Mouse (Mus musculus): ENCODE measurements around the gene Rfxap. TPM values are rescaled to one million over a fixed set of nuclear protein-coding genes. Genes with fewer than 3 reads are reported as not detected.

The Rfxap gene
- total RNA-seq (2021): 10 to 100 TPM; 27.2 to 34.0 TPM
- long read RNA-seq, experiment 1, transcript Rfxap-201 (3 exons, 2,162 nt): major isoform, 43 of 45 reads
- long read RNA-seq, experiment 1, partial matches to known transcripts: 0 of 45 reads
- long read RNA-seq, experiment 1, other reads (novel, unspliced or antisense): 2 of 45 reads
- long read RNA-seq, experiment 2, transcript Rfxap-201 (3 exons, 2,162 nt): major isoform, 43 of 46 reads
- long read RNA-seq, experiment 2, partial matches to known transcripts: 0 of 46 reads
- long read RNA-seq, experiment 2, other reads (novel, unspliced or antisense): 3 of 46 reads

DNA sequence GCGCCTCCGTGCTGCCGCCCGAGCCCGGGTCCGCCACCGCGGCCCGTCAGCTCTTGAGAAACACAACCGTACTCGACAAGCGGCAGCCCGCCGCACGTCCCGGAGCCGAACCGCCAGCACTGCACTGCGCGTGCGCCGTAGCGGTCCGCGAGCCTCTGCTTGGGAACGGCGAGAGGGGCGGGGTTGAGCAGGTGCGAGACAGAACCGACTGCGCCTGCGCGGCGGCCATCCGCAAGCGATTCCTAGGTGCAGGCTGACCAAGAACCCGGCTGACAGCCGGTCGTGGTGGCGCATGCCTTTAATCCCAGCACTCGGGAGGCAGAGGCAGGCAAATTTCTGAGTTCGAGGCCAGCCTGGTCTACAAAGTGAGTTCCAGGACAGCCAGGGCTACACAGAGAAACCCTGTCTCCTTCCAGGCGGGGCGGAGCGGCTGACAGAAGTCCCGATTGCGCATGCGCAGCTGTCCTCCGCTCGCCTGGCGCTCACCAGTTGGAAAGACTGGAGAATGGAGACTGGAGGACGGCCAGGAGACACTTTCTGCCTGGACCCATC lies at the start of gene Rfxap:
Gene Rfxap, minus strand, starts transcription at position 126 of the 552 bp plus-strand sequence.
- DNase-seq (ENCODE audit: low spot score in 2 of 2): peak; percentile 90 to 97

- DNase-seq (ENCODE audit: low spot score in 2 of 2): no peak
These were observed 27.8 kb upstream of the Rfxap start for GRCm38 (mm10) chr3:54835421-54835820.

DNA sequence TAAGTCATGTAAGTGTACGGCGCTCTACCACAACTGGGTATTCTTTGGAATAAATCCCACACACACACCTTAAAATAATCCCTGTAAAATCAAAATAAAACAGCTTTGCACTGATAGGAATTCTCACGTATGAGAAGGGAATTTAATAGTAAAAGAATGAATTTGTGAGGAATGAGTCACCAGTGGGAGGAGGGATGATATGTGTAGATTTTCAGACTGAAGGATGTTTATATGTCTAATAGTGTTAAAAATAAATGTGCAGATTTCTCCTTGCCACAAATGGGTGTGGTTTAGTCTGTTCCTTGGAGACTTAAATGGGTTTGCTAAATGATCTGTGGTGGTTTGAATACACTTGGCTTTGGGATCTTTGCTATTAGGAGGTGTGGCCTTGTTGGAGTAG lies 24.9 kb upstream of the Rfxap start:
- no peak for DNase-seq (ENCODE audit: low spot score in 2 of 2)

- DNase-seq (ENCODE audit: low spot score in 2 of 2): no peak
These were observed 14.9 kb upstream of the Rfxap start for GRCm38 (mm10) chr3:54822526-54822925.

GRCm38 (mm10) chr3:54815292-54815691 lies 7.7 kb upstream of the Rfxap start:
- DNase-seq (ENCODE audit: low spot score in 2 of 2): peak in 1 of 2 experiments; percentile 46

DNA sequence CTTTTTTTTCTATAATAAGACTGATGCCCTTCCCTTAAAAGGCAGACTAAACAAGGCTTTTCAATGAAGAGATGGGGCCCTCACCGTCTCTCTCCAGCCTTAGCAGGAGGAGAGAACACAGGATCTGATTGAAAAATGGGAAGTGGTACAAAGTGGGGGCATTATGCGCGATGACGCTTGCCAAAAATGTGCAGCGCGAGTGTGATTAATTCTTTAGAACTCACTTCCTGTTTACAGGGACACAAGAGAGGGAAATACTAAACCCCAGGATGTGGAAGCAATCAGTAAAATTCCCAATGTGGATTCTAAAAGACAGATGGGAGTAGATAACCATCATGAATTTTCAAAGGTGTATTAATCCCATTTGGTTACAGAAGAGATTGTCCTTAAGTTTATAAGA lies 7.0 kb upstream of the Rfxap start:
- no peak for DNase-seq (ENCODE audit: low spot score in 2 of 2)

DNA sequence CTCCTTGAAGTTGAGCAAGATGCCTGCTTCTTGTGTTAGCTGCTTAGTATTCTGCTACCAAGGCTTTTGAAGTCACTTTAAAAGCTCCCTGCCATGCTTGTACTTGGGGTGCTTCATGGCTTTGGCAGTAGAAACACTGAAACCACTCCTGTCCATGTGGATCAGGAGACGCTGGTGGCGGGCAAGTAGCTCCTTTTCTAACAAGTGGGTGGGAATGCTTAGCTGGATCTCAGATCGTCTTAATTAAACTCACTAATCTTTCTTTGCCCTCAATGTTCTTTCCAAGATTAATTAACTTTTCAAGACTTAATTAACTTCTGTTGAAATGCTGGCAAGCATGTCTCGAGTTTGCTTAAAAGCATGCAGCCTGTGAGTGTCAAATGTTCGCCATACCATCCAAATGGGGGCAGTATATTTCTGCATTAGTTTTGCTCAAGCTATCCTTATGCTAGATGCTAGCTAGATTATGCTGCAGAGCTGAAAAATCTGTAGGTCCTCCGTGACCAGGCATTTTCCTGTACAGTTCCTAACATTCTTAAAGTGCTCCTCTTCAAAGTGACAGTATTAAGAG lies 5.9 kb upstream of the Rfxap start:
- no peak for DNase-seq (ENCODE audit: low spot score in 2 of 2)

- DNase-seq (ENCODE audit: low spot score in 2 of 2): no peak
These were observed 4.0 kb upstream of the Rfxap start for GRCm38 (mm10) chr3:54811616-54812015.

DNA sequence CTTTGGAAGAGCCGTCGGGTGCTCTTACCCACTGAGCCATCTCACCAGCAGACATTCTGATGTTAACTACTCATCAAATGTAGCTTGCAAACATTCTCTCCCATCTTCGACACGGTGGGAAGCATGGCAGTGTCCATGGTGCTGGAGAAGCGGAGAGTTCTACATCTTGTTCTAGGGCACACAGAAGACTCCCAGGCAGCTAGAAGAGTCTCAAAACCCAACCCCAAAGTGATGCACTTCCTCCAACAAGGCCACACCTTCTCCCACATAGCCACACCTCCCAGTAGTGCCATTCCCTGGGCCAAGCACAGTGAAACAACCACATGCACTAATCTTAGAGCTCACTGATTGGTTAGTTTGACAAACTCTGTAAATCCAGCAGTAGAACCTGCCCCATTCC lies 1.5 kb upstream of the Rfxap start:
- no peak for DNase-seq (ENCODE audit: low spot score in 2 of 2)

GRCm38 (mm10) chr3:54807061-54807661 lies 430 bp downstream of the Rfxap start:
- peak; percentile 40 to 42 for DNase-seq (ENCODE audit: low spot score in 2 of 2)

DNA sequence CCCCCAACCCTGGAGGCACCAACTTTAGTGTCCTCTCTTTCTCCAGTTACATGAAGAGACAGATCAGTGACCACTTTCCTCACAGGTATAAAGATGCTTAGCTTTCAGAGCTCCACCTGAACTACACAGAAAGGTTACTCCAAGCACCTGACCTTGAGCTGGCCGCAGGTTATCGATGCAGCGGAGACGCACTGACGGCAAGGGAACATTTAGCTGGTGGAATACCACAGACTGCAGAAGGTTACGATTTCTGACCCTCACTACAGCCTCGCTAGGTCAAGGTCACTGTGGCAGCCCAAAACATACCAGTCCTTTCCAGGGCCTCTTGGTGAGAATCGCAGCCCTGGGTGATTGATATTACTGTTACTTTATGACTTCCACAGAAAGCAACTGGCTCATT lies 3.9 kb downstream of the Rfxap start:
- no peak for DNase-seq (ENCODE audit: low spot score in 2 of 2)

GRCm38 (mm10) chr3:54797211-54797610 lies 10.4 kb downstream of the Rfxap start:
- DNase-seq (ENCODE audit: low spot score in 2 of 2): peak in 1 of 2 experiments; percentile 30

GRCm38 (mm10) chr3:54795806-54796205 lies 11.8 kb downstream of the Rfxap start:
- no peak for DNase-seq (ENCODE audit: low spot score in 2 of 2)

DNA sequence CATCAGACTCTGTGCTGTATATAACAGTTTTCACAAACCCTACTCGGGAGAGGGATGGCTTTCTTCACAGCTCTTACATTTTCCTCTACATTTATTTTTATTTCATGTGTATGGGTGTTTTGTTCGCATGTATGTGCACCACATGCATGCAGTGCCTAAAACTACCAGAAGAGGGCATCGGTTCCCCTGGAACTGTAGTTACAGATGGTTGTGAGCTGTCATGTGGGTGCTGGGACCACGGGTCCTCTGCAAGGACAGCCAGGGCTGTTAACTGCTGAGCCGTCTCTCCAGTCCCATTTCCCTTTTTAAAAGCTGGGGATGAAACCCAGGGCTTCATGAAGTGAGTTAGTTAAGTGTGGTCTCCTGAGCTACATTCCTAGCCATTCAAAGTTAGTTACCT lies 12.2 kb downstream of the Rfxap start:
- no peak for DNase-seq (ENCODE audit: low spot score in 2 of 2)

- DNase-seq (ENCODE audit: low spot score in 2 of 2): no peak
These were observed 13.8 kb downstream of the Rfxap start for GRCm38 (mm10) chr3:54793762-54794161.

GRCm38 (mm10) chr3:54791822-54792677 lies 15.5 kb downstream of the Rfxap start:
- DNase-seq (ENCODE audit: low spot score in 2 of 2): no peak

- DNase-seq (ENCODE audit: low spot score in 2 of 2): no peak
These were observed 17.0 kb downstream of the Rfxap start for GRCm38 (mm10) chr3:54790601-54791000.

GRCm38 (mm10) chr3:54775989-54776631 lies 31.5 kb downstream of the Rfxap start:
- no peak for DNase-seq (ENCODE audit: low spot score in 2 of 2)

GRCm38 (mm10) chr3:54773613-54774012 lies 34.0 kb downstream of the Rfxap start:
- DNase-seq (ENCODE audit: low spot score in 2 of 2): no peak

GRCm38 (mm10) chr3:54769349-54770275 lies 38.0 kb downstream of the Rfxap start:
- no peak for DNase-seq (ENCODE audit: low spot score in 2 of 2)
